Mouse (Mus musculus) left cerebral cortex, postnatal 4 days (tissue): ENCODE results near the gene Oxt. TPM values are rescaled to one million over a fixed set of nuclear protein-coding genes. Genes with fewer than 3 reads are reported as not detected.

Source experiments
- DNase-seq: peaks from one replicate; pipeline ENCODE4 v3.0.0-alpha.2; 2022
- intact Hi-C: fragments of 180-260 bp; cut with DNase I; formaldehyde crosslinking; loops from one replicate; pipeline ENCODE4 v1.15.1; 2025
- microRNA-seq: library from miRNA; unstranded; fragments of <30 nt; microRNA quantifications from one replicate; pipeline ENCODE4 v1.2.0, GENCODE M21; 2022
- total RNA-seq, 2 experiments: library from RNA; stranded (reverse); gene quantifications; 2 replicates each; pipeline ENCODE4 v1.2.3; 2021

Oxt gene
- total RNA-seq, 2 experiments from 2014 or later, result 0.88 to 1.0 TPM

- no peak for DNase-seq
- intact Hi-C loops, result no loop called here
Observed at GRCm38 (mm10) chr2:130577632-130578031, 1.7 kb downstream of the Oxt start.

GRCm38 (mm10) chr2:130578148-130578547, 2.2 kb downstream of the Oxt start:
- DNase-seq, result peak; percentile 53
- intact Hi-C loops, result no loop called here

- no peak for DNase-seq
- intact Hi-C loops, result no loop called here
Observed at GRCm38 (mm10) chr2:130579791-130580190, 3.8 kb downstream of the Oxt start.

GRCm38 (mm10) chr2:130581201-130581600, 5.2 kb downstream of the Oxt start:
- DNase-seq, result no peak
- intact Hi-C loops, result no loop called here

GRCm38 (mm10) chr2:130582552-130582951, 6.6 kb downstream of the Oxt start, which contains the start of gene Avp:
Gene Avp (minus strand): TSS chr2:130582554.
- intact Hi-C loops, result no loop called here
- no peak for DNase-seq

- DNase-seq, result no peak
- intact Hi-C loops, result no loop called here
Observed at GRCm38 (mm10) chr2:130583902-130584560, 8.1 kb downstream of the Oxt start.

GRCm38 (mm10) chr2:130586016-130586415, 10.0 kb downstream of the Oxt start:
- intact Hi-C loops, result no loop called here

GRCm38 (mm10) chr2:130588373-130588772, 12.4 kb downstream of the Oxt start:
- intact Hi-C loops, result no loop called here
- no peak for DNase-seq

More at GRCm38 (mm10) chr2:130586016-130586415, 10.0 kb downstream of the Oxt start:
- DNase-seq, result no peak

GRCm38 (mm10) chr2:130589157-130589556, 13.2 kb downstream of the Oxt start:
- intact Hi-C loops, result no loop called here
- DNase-seq, result no peak

- intact Hi-C loops, result no loop called here
- DNase-seq, result no peak
Observed at GRCm38 (mm10) chr2:130589761-130590160, 13.8 kb downstream of the Oxt start.

- intact Hi-C loops, result no loop called here
Observed at GRCm38 (mm10) chr2:130591016-130591415, 15.0 kb downstream of the Oxt start.

GRCm38 (mm10) chr2:130595596-130595995, 19.6 kb downstream of the Oxt start:
- no peak for DNase-seq
- intact Hi-C loops, result no loop called here

More at GRCm38 (mm10) chr2:130591016-130591415, 15.0 kb downstream of the Oxt start:
- no peak for DNase-seq

GRCm38 (mm10) chr2:130597601-130598010, 21.6 kb downstream of the Oxt start:
- DNase-seq, result peak; percentile 16
- intact Hi-C loops, result no loop called here

- intact Hi-C loops, result no loop called here
- DNase-seq, result no peak
Observed at GRCm38 (mm10) chr2:130598399-130598798, 22.4 kb downstream of the Oxt start.

- intact Hi-C loops, result no loop called here
- DNase-seq, result no peak
Observed at GRCm38 (mm10) chr2:130602195-130602594, 26.2 kb downstream of the Oxt start.

- DNase-seq, result peak; percentile 27
- intact Hi-C loops, result no loop called here
Observed at GRCm38 (mm10) chr2:130613091-130613490, 37.1 kb downstream of the Oxt start.

GRCm38 (mm10) chr2:130618972-130619371, 43.0 kb downstream of the Oxt start:
- DNase-seq, result no peak
- intact Hi-C loops, result no loop called here

Small RNA genes lying within 50 kb of the gene (microRNA-seq; reads per million reads assigned to microRNA genes)
- gene Gm23876, result not detected

Other genes starting within 250 kb of the Oxt start
- 10 to 100 TPM; 25.2 to 26.4 TPM for gene Cpxm1, start 178.6 kb upstream of the Oxt start, total RNA-seq
- not detected for gene Gm28372, start 170.9 kb upstream of the Oxt start, total RNA-seq
- not detected for gene 1700020A23Rik, start 170.9 kb upstream of the Oxt start, total RNA-seq
- gene Tmem239, start 169.7 kb upstream of the Oxt start, total RNA-seq, result not detected
- gene Vps16, start 151.8 kb upstream of the Oxt start, total RNA-seq, result 100 to 1,000 TPM in 1 of 2 experiments, 10 to 100 TPM in 1; 96.4 to 113 TPM
- 10 to 100 TPM; 31.7 to 33.2 TPM for gene Pced1a, start 151.5 kb upstream of the Oxt start, total RNA-seq
- gene Ptpra, start 125.9 kb upstream of the Oxt start, total RNA-seq, result 100 to 1,000 TPM; 243 to 247 TPM
- gene Mrps26, start 12.4 kb upstream of the Oxt start, total RNA-seq, result 10 to 100 TPM; 56.6 to 60.0 TPM
- 10 to 100 TPM in 1 of 2 experiments, 1 to 10 TPM in 1; 2.1 to 21.1 TPM for gene Avp, start 6.4 kb downstream of the Oxt start, total RNA-seq
- 1 to 10 TPM; 7.8 to 9.7 TPM for gene Fastkd5, start 53.9 kb downstream of the Oxt start, total RNA-seq
- gene Ubox5, start 53.9 kb downstream of the Oxt start, total RNA-seq, result 1 to 10 TPM; 8.8 to 9.1 TPM
- gene Lzts3, start 66.6 kb downstream of the Oxt start, total RNA-seq, result 10 to 100 TPM; 29.0 to 34.9 TPM
- 10 to 100 TPM; 56.3 to 68.9 TPM for gene Ddrgk1, start 88.5 kb downstream of the Oxt start, total RNA-seq
- gene Itpa, start 91.4 kb downstream of the Oxt start, total RNA-seq, result 10 to 100 TPM; 48.3 to 48.7 TPM
- gene Slc4a11, start 121.3 kb downstream of the Oxt start, total RNA-seq, result under 1 TPM; 0.34 to 0.83 TPM